Mouse (Mus musculus) heart, adult 8-10 months (tissue): ENCODE data around the gene Rnf186. TPM values are rescaled to one million over a fixed set of nuclear protein-coding genes. Genes with fewer than 3 reads are reported as not detected.
"Not testable (repeated sequence)": the region's sequence is repeated elsewhere in the genome, so short reads cannot be mapped to it uniquely, and the experiment has no call there.

Source experiments
- DNase-seq: peaks from one replicate; pipeline ENCODE4 v3.0.0; 2022; ENCODE audit warnings: low spot score
- total RNA-seq, 4 experiments: library from RNA; stranded (reverse); gene quantifications; 2 replicates each; pipeline ENCODE4 v1.2.4; 2022

The Rnf186 gene
- total RNA-seq, 4 experiments from 2014 or later, result 0.23 TPM; not detected in 3

DNA sequence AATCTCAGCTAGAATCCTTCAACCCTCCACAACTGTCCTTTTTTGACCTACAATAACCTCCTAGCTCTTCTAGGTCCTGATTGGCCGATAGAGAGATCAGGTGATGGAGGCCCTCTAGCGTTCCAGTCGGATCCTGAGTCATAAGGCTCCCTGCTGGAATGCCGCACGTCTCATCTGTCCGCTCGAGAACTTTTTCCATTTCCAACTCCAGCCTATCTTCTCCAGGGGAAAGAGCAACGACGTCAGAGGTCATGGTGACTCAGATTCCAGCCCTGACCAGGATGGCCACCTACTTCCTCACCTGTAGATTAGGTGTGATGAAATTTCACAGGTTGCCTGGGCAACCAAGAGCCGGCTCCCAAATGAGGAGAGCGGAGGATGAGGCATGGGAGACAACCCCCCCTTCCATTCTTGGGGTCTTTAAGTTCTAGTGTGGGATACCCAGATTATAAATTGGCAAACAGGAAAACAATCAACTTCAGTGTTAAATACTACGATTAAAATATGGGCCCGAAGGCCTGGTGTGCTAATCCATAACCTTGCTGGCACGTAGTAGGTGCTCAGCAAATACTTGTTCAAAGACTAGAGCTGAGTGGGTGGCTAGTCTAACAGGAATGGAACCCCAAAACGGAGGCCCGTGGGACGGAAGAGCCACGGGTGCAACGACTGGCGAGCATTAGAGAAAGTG is 5.4 kb downstream of the Rnf186 start:
- peak; percentile 82 for DNase-seq

DNA sequence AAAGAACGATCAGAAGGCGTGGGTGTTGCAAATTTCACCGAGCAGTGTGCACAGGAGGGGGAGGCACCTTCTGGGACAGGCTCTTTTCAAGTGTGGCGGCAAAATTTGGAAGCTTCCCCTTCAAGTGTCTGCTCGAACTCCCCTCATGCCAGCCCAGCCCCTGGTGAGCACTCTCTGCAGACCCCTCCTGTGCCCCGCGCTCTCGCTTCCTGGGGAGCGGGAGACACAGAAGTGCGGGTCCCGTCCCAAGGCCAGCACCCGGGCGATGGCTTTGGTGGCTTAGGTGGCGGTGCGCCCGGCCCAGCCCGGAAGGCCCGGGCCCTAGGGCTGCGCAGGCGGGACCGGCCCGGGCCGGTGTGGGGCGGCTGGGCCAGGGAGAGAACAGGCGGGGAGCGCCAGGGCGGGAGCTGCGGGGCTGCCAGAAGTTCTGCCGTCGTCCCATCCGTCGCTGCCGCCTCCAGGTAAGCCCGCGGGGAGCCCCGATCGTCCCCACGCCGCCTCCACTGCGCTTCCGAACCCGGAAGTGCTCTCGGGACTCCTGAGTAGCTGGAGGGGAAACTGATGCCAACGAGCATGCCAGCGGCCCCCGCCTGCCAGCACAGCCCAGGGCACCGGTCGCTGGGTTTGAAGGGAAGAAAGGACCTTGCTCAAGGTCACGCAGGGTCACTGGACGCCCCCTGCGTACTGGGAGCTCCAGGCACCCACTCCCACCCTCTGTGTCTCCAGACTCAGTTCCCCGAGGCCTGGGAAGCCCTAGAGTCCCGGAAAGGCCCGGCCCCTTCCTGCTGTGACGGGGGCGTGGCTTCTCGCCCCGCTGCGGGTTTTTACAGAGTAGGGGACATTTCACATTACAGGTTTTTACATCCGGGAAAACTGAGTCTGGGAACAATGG is 6.2 kb downstream of the Rnf186 start, which contains the start of gene Tmco4:
TSS of gene Tmco4 (plus strand) at position 62 of the 892 bp plus-strand sequence.
- peak; percentile 85 for DNase-seq

DNA sequence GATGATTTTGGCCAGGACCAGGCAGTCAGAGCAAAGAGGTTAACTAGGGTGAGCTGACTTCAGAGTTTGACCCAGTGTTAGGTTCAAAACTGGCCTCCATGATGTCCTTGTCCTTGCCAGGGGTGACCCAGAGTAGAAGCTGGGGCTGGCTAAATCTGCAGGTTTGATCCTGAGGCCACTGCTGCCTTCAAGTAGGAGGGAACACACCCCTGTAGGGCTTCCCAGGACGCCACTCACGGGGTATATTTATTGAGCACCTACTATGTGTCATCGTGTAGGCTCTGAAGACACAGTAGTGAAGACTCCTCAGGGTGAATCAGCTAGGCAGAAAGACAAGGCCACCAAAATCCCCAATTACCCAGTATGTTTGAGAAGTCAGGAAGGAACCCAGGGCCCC is 6.8 kb downstream of the Rnf186 start:
- no peak for DNase-seq

DNA sequence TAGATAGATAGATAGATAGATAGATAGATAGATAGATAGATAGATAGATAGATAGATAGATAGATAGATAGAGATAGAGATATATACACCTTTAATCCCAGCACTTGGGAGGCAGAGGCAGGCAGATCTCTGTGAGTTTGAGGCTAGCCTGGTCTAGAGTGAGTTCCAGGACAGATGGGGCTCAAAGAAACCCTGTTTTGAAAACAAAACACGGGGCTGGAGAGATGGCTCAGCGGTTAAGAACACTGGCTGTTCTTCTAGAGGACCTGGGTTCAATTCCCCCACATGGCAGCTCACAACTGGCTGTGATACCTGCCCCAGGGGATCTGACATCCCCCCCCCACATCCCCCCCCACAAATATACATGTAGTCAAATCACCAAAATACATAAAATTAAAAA is 7.6 kb downstream of the Rnf186 start:
- DNase-seq, result not testable (repeated sequence)

DNA sequence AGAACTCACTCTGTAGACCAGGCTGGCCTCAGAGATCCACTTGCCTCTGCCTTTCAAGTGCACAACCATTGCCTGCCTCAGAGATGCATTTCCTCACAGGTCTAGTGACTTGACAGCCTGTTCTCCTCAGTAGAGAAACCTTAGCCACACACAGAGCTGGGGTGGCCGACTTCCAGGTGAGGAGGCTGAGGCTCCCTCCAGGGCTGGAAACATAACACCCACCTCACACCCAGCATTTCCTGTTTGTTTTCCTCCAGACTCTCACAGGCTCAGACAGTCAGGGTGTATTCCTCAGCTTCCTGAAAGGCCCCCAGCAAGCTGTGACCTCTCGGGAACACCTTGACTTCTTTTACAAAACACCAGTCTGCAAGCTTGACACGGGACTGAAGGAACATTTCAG is 8.3 kb downstream of the Rnf186 start:
- DNase-seq, result no peak

DNA sequence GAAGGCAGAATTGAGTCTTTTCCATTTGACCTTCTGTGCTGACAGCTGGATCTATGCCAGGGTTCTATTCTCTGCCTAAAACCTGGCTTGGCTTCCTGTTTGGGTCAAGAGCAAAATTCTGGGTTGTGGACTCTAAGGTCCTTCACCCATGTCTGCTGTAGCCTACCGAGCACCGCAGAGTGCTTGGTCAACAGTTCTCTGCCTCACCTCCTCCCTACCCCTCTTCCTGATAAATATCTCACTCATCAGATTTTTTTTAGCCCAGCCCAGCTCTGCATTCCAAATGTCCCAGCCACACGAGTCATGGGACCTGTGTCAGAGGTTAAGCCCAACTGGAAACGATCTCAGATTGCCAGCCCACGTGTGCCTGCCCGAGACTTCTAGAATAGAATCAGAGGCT is 9.1 kb downstream of the Rnf186 start:
- DNase-seq, result no peak

DNA sequence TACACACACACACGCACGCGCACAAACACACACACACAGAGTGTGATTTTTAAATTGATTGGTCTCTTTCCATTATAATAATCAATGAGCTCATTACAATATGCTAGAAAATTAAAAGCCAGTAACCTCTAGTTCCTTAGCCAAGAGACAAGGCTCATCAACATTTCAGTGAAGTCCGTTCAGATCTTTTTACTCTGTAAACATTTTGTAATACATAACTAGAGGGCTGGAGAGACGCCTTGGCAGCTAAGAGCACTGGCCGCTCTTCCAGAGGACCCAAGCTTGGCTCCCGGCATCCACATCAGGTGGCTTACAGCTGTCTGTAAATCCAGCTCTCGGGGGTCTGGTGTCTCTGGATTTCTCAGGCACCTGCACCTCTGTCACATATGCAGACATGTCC is 13.1 kb downstream of the Rnf186 start:
- DNase-seq, result no peak

DNA sequence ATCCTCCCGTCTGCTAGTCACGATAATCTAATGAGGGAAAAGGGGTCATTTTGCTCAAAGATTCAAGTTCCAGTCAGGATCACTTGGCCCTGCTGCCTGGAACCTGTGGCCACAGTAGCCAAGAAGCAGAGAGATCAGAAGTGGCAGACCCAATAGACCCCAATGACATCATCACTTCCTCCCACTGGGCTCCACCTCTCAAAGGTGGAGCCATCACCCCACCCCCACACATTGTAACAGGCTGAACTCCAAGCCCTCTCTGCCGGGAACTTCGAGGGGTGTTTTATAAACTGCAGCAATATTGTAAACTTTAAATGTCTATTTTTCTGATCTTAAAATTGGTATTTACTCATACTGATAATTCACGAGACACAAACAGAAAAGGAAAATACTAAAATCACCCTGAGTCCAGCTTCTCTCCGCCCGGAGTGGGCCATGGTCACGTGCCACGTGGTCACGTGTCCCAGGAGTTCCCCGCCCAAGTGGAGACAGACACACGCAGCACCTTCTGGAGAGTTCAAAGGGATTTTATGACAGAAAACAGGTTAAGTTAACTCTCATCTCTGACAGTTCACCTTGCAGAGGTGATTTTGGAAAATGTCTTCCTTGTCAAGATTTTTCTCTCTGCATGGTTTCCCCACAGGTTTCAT is 14.0 kb downstream of the Rnf186 start:
- DNase-seq, result no peak

DNA sequence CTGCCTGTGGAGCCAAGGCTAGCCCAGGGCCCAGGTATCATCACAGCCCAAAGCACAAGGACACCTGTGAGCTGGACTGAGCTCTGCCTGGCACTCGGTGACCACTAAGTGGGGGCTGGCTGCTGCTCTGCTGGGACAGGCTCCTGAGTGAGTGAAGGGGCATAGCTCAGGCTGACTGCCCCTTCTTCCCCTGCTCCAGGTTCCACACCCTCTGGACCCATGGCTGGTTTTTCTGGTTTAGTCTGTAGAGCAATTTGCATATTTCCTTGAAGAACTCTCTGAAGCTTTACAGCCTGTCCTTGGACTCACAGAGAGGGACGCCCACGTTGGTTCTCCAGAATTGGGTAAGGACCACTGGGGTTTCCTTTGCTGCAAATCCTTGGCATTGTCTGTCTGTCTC is 16.5 kb downstream of the Rnf186 start:
- DNase-seq, result no peak

DNA sequence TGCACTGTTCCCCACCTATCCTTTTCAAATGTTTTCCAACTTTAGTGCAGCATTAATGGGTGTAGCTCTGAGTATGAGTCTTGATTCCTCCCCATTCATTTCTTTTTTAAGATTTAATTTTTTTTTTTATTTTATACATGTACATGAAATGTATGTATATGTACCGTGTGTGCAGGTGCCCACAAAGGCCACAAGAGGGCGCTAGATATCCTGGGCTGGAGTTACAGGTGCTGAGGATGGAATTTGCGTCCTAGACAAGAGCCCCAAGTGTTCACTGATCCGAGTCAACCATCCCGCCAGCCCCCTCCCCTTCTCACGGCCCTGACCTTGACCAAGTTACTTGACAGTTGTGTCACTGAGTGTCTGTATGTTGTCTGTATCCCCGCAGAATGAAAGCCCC is 17.8 kb downstream of the Rnf186 start:
- DNase-seq, result no peak

DNA sequence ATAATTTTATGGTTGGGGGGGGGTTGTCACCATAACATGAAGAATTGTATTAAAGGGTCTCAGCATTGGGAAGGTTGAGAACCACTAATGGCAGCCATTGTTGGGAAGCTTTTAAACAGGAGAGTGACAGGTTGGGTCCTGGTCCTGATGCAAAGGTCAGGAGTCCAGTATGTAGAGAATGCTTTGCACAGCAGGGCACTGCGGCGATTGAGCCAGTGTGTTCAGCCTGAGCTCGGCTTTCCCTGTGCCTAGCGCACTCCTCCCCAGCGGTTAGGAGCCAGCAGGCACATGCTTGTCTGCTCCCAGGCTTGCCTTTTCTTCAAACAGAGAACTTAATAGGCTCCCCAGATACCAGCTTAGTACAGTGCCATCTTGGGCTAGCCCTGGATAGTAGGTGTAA is 19.4 kb downstream of the Rnf186 start:
- DNase-seq, result no peak

DNA sequence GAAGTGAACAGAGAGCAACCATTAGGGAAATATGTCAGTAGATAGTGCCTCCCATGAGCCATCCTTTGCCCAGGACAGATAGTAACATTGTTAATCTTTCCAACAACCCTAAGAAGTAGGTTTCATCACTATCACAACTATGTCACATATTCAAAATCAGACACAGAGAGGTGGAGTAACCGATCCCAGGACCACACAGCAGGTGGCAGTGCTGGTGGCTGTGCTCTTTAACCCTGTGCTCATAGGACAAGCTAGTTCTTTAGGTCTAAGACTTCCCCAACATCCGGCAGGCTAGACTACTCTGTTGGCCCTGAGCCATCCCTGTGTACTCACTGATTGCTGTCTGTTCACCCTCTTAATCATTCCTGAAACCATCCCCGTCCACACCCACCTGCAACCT is 27.5 kb downstream of the Rnf186 start:
- DNase-seq, result no peak

DNA sequence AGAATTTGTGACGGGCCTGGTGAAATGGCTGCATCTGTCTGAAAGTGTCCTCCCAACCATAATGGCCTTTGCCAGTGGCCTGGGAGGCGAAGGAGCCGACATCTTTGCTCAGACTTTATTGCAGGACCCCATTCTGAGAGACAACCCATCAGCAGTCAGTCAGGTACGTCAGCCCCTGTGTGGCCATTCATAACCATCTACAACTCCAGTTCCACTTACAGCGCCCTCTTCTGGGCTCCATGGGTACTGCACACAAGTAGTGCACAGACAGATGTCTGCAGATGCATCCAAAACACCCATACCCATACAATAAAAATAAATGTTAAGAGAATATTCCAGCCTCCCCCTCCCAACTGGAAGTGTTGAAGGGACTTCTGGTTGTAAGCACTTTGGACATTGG is 29.5 kb downstream of the Rnf186 start:
- no peak for DNase-seq

DNA sequence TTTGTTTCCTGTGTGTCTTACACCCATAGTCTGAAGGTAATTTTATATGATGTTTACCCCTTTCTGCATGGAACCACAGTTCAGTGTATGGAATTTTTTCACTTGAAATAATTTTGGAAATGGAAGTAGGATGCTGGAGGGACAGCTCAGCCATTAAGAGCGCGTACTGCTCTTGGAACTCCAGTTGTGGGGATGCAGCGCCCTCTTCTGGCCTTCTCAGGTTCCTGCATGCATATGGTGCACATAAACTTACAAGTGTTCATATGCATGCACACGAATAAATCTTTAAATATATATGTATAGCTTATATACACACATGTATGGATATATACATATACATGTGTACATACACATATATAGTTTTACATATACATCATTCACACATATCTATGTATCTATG is 30.2 kb downstream of the Rnf186 start:
- no peak for DNase-seq

DNA sequence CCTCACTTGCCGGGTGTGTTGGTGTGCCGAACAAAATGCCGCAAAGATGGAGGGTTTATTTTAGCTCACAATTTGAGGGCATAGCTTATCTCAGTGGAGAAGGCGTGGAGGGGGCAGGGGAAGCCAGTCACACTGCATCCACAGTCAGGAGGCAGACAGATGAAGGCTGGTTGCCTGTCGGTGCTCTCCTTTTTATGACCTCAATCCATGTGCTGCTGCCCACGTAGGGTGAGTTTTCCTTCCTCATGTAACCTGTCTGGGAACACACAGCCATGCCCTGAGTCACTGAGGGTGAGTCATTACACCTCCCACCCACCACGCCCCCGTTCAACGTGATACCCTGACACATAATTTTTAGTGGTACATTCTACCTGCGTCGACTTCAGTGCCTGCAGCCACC is 31.7 kb downstream of the Rnf186 start:
- DNase-seq, result no peak

DNA sequence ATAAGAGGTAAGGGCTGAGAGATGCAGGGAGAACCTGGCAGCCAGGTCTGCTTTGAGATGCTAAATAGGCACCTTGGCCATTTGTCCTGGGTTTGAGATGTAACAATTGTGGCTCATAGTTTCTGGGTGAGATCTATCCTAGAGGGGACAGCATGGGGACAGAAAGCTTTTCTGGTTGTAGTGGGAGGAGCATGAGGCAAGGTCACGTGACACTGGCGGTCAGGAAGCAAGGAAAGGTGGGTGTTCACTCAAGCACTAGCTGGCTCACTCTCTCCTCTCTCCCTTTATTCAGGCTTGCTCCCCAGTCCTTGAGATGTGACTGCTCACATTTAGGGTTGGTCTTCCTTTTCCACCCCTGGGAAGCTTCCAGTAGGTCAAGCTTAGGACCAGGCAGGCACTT is 34.1 kb downstream of the Rnf186 start:
- DNase-seq, result no peak

DNA sequence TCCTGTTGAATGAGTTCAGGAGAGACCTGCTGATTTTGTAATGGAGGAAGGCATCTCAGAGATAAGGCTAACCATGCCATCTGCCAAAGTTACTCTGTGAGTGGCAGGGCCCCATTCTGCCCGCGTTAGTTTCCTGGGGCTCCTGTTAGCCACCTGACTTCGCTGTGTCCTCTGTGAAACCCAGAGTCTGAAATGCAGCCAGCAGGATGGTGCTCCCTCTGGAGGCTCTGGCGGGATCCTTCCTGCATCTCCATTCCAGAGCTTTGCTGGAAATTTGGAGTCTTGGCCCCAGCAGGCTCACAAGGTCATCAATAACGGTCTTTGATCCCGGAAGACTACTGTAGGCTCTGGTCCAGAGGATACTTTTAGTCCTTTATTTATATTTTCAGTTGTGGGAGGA is 34.5 kb downstream of the Rnf186 start:
- DNase-seq, result peak; percentile 13

DNA sequence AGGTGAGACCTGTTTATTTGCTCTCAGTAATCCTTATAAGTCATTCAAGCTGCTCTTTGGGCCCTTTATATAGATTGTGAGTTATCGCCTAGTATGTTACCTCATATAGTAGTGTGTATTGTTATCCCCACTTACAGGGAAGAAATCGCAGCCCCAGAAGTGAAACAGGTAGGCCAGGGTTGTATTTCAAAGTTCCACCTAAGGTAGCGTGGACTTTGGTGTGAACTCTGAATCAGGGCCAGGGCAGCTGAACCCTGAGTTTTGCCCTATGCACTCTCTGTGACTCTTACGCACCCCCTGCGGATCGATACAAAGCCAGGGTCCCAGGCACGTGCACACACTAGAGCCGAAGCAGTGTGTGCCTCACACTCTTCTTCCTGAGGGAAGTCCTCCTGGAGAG is 37.2 kb downstream of the Rnf186 start:
- no peak for DNase-seq

DNA sequence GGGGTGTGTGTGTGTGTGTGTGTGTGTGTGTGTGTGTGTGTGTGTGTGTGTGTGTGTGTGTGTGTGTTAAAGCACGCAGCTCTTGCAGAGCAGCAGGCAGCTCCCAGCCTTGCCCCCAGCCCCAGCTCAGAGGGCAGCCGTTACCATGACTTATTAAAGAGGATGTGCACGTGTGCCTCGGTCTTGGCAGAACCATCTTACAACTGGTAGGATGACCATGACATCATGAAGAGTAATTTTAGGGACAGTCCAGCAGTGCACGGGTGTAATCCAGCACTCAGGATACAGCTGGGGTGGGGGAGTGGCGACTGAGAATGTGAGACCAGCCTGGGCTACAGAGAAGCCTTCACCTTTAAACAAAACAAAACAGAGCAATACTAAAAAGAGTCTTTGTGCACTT is 38.3 kb downstream of the Rnf186 start:
- no peak for DNase-seq

DNA sequence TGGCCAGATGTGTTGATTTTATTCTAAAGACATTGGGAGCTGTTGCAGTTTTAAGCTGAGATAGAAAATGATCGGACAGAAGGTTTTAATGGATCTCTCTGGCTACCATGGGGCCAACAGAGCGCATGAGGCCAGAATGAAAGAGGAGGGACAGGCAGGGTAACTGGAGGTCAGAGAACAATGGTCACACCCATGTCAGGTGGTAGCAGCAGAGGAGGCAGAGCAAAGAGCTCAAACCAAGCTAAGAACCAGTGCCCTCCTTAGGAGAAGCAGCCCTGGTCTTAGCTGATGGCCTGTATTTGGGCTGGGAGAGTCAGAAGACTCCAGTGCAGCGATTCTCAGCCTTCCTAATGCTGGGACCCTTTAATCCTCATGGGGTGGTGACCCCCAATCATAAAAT is 40.4 kb downstream of the Rnf186 start:
- DNase-seq, result no peak

DNA sequence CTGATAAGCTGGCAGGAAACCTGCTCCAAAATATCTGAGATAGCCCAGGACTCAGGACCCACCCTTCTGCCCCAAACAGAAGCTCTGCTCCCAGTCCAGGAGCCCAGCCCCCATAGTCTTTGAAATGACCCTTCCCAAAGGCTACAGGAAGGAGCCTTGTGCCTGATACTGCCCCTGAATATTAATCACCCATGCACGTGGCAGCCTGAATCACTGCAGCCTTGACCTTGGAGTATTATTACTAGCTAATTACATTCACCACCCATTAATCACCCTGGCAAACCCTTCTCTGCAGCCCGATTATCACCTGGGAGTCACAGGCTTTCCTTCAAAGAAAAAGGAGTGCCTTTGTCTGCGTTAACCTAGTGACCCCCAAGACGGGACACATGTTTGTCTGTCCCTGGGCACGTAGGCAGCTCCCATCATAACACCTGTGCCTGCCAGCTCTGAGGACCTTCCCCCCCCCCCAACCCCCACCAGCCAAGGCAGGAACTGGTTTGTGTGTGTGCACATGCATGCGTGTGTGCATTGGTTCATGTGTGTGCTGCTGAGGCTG is 41.1 kb downstream of the Rnf186 start:
- DNase-seq, result no peak

DNA sequence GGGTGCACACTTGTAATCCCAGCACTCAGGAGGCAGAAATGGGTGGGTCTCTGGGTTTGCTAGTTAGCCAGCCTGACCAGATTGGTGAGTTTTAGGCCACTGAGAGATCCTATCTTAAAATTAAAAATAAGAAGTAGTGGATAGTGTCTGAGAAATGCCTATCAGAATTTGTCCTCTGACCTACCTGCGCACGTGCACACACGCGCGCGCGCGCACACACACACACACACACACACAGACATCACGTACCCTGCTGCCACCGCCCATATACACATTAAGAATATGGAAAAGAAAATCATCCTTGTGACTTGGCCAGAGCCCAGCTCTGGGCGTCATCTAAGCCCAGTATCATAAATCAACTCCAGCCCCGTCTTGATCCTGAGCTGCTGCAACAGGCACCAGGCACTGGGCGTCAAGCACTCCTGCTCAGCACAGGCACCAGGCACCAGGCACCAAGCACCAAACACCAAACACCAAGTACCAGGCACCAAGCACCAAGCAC is 44.3 kb downstream of the Rnf186 start:
- no peak for DNase-seq
